Mouse (Mus musculus): ENCODE data around the gene Tex19.2. TPM values are rescaled to one million over a fixed set of nuclear protein-coding genes. Genes with fewer than 3 reads are reported as not detected.

Tex19.2 gene
- polyA plus RNA-seq (2015; fragmentation: Nextera tagmentation; extraction: Ambion mirVana) = 0.05 TPM in 1 of 2 replicates, not detected in the other

- 79% methylated on average over 3 of the region's 3 CpGs for WGBS (ENCODE audit: insufficient replicate concordance)
- ATAC-seq (no peak), DNase-seq (no peak)
- H3K4me3 ChIP-seq (ENCODE audit: low read depth, low read length) = no peak within 1 kb of the TSS
- H3K4me2 ChIP-seq (ENCODE audit: low read depth, low read length) = no peak within 1 kb of the TSS
- H3K4me1 ChIP-seq (ENCODE audit: insufficient read depth) = no peaks in the 10 kb centered on the region
- no peaks in the 10 kb centered on the region for H3K9me3 ChIP-seq (ENCODE audit: low read length)
- no peak within 1 kb of the TSS for H3K9ac ChIP-seq (replicated peaks)
- no peak within 1 kb of the TSS for H3K27ac ChIP-seq (ENCODE audit: low read depth)
- no peak for TF ChIP-seq EP300 (IDR thresholded peaks at IDR 0.05; ENCODE audit: low read depth)
- no peak for TF ChIP-seq CTCF (IDR thresholded peaks at IDR 0.05; ENCODE audit: low read depth)
- no peaks in the 10 kb centered on the region for H3K36me3 ChIP-seq (replicated peaks; ENCODE audit: insufficient read depth, low read length)
- no peaks in the 10 kb centered on the region for H3K27me3 ChIP-seq (ENCODE audit: insufficient read depth, low read length)
These were observed at the start of gene Tex19.2 for GRCm38 (mm10) chr11:121118577-121118976. Tex19.2 (minus strand) TSS chr11:121118677.

- Histone ChIP-seq H3K36me3 (replicated peaks; ENCODE audit: insufficient read depth, low read length) (no peaks in the 10 kb centered on the region), H3K4me1 (ENCODE audit: insufficient read depth) (no peaks in the 10 kb centered on the region), H3K9ac (replicated peaks) (no peak overlapping the region), H3K4me3 (ENCODE audit: low read depth, low read length) (no peak overlapping the region), H3K9me3 (ENCODE audit: low read length) (no peaks in the 10 kb centered on the region), H3K27me3 (ENCODE audit: insufficient read depth, low read length) (no peaks in the 10 kb centered on the region), H3K4me2 (ENCODE audit: low read depth, low read length) (no peak overlapping the region), H3K27ac (ENCODE audit: low read depth) (no peak overlapping the region)
- TF ChIP-seq CTCF (IDR thresholded peaks at IDR 0.05; ENCODE audit: low read depth) = no peak
- no peak for TF ChIP-seq EP300 (IDR thresholded peaks at IDR 0.05; ENCODE audit: low read depth)
- ATAC-seq = no peak
- no peak for DNase-seq
- WGBS (ENCODE audit: insufficient replicate concordance) = 73% methylated on average over 4 of the region's 4 CpGs
These were observed 45.3 kb upstream of the Tex19.2 start for GRCm38 (mm10) chr11:121163751-121164150.

DNA sequence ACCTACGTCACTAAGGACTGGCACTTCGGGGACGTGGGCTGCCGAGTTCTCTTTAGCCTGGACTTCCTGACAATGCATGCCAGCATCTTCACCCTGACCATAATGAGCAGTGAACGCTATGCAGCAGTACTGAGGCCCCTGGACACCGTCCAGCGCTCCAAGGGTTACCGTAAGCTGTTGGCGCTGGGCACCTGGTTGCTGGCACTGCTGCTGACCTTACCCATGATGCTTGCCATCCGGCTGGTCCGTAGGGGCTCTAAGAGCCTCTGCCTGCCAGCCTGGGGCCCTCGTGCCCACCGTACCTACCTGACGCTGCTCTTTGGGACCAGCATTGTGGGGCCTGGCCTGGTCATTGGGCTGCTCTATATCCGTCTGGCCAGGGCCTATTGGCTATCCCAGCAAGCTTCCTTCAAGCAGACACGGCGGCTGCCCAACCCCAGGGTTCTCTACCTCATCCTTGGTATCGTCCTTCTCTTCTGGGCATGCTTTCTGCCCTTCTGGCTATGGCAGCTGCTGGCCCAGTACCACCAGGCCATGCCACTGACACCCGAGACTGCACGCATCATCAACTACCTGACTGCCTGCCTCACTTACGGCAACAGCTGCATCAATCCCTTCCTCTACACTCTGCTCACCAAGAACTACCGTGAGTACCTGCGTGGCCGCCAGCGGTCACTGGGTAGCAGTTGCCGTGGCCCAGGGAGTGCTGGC is 42.3 kb upstream of the Tex19.2 start:
- WGBS (ENCODE audit: insufficient replicate concordance) = 85% methylated on average over 26 of the region's 26 CpGs
- Histone ChIP-seq H3K9me3 (ENCODE audit: low read length) (no peaks in the 10 kb centered on the region), H3K27me3 (ENCODE audit: insufficient read depth, low read length) (peaks cover 20% of the 10 kb centered on the region), H3K4me1 (ENCODE audit: insufficient read depth) (no peaks in the 10 kb centered on the region), H3K27ac (ENCODE audit: low read depth) (no peak overlapping the region), H3K4me2 (ENCODE audit: low read depth, low read length) (no peak overlapping the region), H3K9ac (replicated peaks) (no peak overlapping the region), H3K4me3 (ENCODE audit: low read depth, low read length) (no peak overlapping the region), H3K36me3 (replicated peaks; ENCODE audit: insufficient read depth, low read length) (no peaks in the 10 kb centered on the region)
- TF ChIP-seq EP300 (IDR thresholded peaks at IDR 0.05; ENCODE audit: low read depth) = no peak
- TF ChIP-seq CTCF (IDR thresholded peaks at IDR 0.05; ENCODE audit: low read depth) = no peak
- DNase-seq (no peak), ATAC-seq (no peak)

- H3K36me3 ChIP-seq (replicated peaks; ENCODE audit: insufficient read depth, low read length) = no peaks in the 10 kb centered on the region
- H3K4me1 ChIP-seq (ENCODE audit: insufficient read depth) = no peaks in the 10 kb centered on the region
- DNase-seq (no peak), ATAC-seq (no peak)
- no peaks in the 10 kb centered on the region for H3K9me3 ChIP-seq (ENCODE audit: low read length)
- TF ChIP-seq CTCF (IDR thresholded peaks at IDR 0.05; ENCODE audit: low read depth) = no peak
- no peak for TF ChIP-seq EP300 (IDR thresholded peaks at IDR 0.05; ENCODE audit: low read depth)
- H3K4me3 ChIP-seq (ENCODE audit: low read depth, low read length) = no peak within 1 kb of the TSS
- H3K27ac ChIP-seq (ENCODE audit: low read depth) = no peak within 1 kb of the TSS
- H3K9ac ChIP-seq (replicated peaks) = no peak within 1 kb of the TSS
- WGBS (ENCODE audit: insufficient replicate concordance) = 80% methylated on average over 5 of the region's 5 CpGs
- peaks cover 28% of the 10 kb centered on the region for H3K27me3 ChIP-seq (ENCODE audit: insufficient read depth, low read length)
- no peak within 1 kb of the TSS for H3K4me2 ChIP-seq (ENCODE audit: low read depth, low read length)
These were observed 41.5 kb upstream of the Tex19.2 start, which contains the start of gene Uts2r for GRCm38 (mm10) chr11:121159971-121160370. Uts2r (plus strand) TSS chr11:121160271.

DNA sequence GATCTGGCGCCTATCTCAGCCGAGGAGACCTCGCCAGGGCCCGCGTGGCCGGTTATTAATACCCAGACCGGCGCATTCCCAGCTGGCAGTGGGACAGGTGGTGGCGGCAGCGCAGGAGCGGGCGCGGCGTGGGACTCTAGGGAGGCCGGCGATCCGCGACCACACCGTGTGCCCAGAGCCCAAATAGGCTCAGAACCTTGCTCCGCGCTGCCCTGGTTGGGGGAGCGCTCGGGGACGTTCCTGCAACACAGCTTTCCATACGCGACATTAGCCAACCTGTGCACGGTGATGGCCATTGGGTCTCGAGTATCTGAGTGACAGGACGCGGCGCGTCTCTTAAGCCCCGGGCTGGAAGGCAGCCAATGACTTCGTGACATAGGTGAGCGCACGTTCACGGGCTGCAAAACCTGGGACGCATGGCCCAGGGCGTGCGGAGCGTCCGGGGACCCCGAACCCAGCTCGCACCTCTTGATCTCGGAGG is 38.0 kb upstream of the Tex19.2 start:
- peak; percentile 32 for DNase-seq

DNA sequence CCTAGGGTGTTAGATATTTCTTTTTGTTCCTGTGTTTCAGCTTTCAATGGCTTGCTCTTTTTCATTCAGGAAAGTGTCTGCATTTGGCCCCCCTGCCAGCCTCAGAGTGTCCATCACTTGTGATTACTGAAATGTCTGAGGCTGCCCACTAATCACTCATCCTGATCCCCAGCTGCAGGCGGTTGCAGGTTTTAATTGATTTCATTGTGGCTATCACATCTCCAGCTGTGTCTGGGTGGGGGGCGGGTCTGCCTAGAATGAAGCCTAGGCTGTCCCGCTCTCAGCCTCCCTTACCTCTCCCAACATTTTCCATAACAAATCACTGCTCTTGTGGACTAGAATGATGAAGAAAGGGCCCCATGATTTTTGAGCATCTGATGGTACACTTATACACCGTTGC is 35.7 kb upstream of the Tex19.2 start:
- ATAC-seq = no peak
- TF ChIP-seq EP300 (IDR thresholded peaks at IDR 0.05; ENCODE audit: low read depth) = no peak
- no peak for TF ChIP-seq CTCF (IDR thresholded peaks at IDR 0.05; ENCODE audit: low read depth)

More for the DNA sequence above, 38.0 kb upstream of the Tex19.2 start:
- 3% methylated on average over 45 of the region's 45 CpGs for WGBS (ENCODE audit: insufficient replicate concordance)
- ATAC-seq = peak; percentile 31; the same call in 1 of the 2 replicates
- TF ChIP-seq CTCF (IDR thresholded peaks at IDR 0.05; ENCODE audit: low read depth) (no peak), EP300 (IDR thresholded peaks at IDR 0.05; ENCODE audit: low read depth) (no peak)
- Histone ChIP-seq H3K9me3 (ENCODE audit: low read length) (no peaks in the 10 kb centered on the region), H3K36me3 (replicated peaks; ENCODE audit: insufficient read depth, low read length) (no peaks in the 10 kb centered on the region), H3K4me1 (ENCODE audit: insufficient read depth) (no peaks in the 10 kb centered on the region), H3K9ac (replicated peaks) (no peak overlapping the region), H3K4me3 (ENCODE audit: low read depth, low read length) (peak overlapping the region; percentile 19), H3K27me3 (ENCODE audit: insufficient read depth, low read length) (peaks cover 29% of the 10 kb centered on the region), H3K4me2 (ENCODE audit: low read depth, low read length) (peak overlapping the region; percentile 54), H3K27ac (ENCODE audit: low read depth) (no peak overlapping the region)

More for the DNA sequence above, 35.7 kb upstream of the Tex19.2 start:
- Histone ChIP-seq H3K9ac (replicated peaks) (no peak overlapping the region), H3K4me1 (ENCODE audit: insufficient read depth) (no peaks in the 10 kb centered on the region), H3K27ac (ENCODE audit: low read depth) (no peak overlapping the region), H3K4me2 (ENCODE audit: low read depth, low read length) (no peak overlapping the region), H3K36me3 (replicated peaks; ENCODE audit: insufficient read depth, low read length) (no peaks in the 10 kb centered on the region), H3K9me3 (ENCODE audit: low read length) (no peaks in the 10 kb centered on the region), H3K4me3 (ENCODE audit: low read depth, low read length) (no peak overlapping the region), H3K27me3 (ENCODE audit: insufficient read depth, low read length) (peaks cover 29% of the 10 kb centered on the region)
- no peak for DNase-seq
- WGBS (ENCODE audit: insufficient replicate concordance) = 58% methylated on average over 4 of the region's 4 CpGs
